Mouse (Mus musculus): Measurements from ENCODE around the gene Nav3. TPM values are rescaled to one million over a fixed set of nuclear protein-coding genes. Genes with fewer than 3 reads are reported as not detected.
"Not testable (repeated sequence)": the region's sequence is repeated elsewhere in the genome, so short reads cannot be mapped to it uniquely, and the experiment has no call there.

Gene Nav3
- total RNA-seq, 2 experiments from 2014 or later: 77.6 to 79.2 TPM

GRCm38 (mm10) chr10:110072355-110072754, 383.6 kb downstream of the Nav3 start:
- no peak overlapping the region for H3K27ac ChIP-seq
- DNase-seq (ENCODE audit: low spot score in 2 of 2): no peak

GRCm38 (mm10) chr10:110061166-110061565, 394.8 kb downstream of the Nav3 start:
- no peak for TF ChIP-seq CTCF (conservative IDR thresholded peaks at IDR 0.05)

More at GRCm38 (mm10) chr10:110072355-110072754, 383.6 kb downstream of the Nav3 start:
- TF ChIP-seq CTCF (conservative IDR thresholded peaks at IDR 0.05): no peak
- no peak overlapping the region for H3K4me3 ChIP-seq

DNA sequence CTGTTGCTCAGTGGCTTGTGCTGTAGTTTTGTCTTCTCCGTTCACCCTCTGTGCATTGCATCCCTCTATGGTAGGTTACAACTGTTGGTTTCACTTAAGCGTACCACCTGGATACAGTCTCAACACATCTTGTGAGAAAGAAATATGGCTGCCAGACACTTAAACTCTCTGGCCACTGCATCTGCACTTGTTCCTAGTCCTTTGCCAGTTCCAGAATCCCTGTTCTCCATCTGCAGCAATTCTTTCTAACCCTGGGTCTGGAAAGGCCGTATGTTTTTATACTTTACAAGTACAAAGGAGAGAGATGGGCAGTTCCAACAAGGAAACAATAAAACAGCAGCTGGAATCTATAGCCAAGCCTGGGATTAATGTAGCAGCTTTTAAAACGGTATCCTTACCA, 418.5 kb downstream of the Nav3 start:
- TF ChIP-seq CTCF (conservative IDR thresholded peaks at IDR 0.05): no peak
- no peak overlapping the region for H3K27ac ChIP-seq
- H3K4me3 ChIP-seq: no peak overlapping the region
- no peak for DNase-seq (ENCODE audit: low spot score in 2 of 2)

More at GRCm38 (mm10) chr10:110061166-110061565, 394.8 kb downstream of the Nav3 start:
- no peak overlapping the region for H3K4me3 ChIP-seq
- H3K27ac ChIP-seq: no peak overlapping the region
- DNase-seq (ENCODE audit: low spot score in 2 of 2): no peak

- H3K27ac ChIP-seq: no peak overlapping the region
- H3K4me3 ChIP-seq: no peak overlapping the region
- no peak for DNase-seq (ENCODE audit: low spot score in 2 of 2)
- no peak for TF ChIP-seq CTCF (conservative IDR thresholded peaks at IDR 0.05)
Observed at GRCm38 (mm10) chr10:110034582-110035099, 421.4 kb downstream of the Nav3 start.

- not testable (repeated sequence) for DNase-seq (ENCODE audit: low spot score in 2 of 2); H3K27ac ChIP-seq; H3K4me3 ChIP-seq
Observed at GRCm38 (mm10) chr10:110024897-110025296, 431.1 kb downstream of the Nav3 start.

DNA sequence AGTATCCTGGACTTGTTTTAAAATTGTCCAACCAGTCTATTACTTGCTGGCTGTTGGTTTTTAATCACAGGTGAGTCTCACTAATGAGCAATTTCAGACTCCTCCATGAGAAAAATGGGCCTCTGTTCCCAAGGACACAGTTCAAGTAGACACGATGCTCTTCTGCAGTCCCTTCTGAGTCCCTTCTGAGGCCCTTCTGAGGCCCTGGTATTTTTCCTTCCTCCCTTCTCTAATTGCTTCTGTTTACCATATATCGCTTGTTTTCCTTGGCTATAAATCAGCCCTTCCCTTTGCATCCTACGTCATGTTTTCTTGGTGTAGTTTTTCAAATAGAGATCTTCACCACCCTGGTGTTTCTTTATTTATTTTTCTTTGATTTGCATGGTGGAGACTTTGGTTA, 433.9 kb downstream of the Nav3 start:
- TF ChIP-seq CTCF (conservative IDR thresholded peaks at IDR 0.05): no peak
- no peak for DNase-seq (ENCODE audit: low spot score in 2 of 2)
- no peak overlapping the region for H3K27ac ChIP-seq
- H3K4me3 ChIP-seq: no peak overlapping the region

- no peak for TF ChIP-seq CTCF (conservative IDR thresholded peaks at IDR 0.05)
- Histone ChIP-seq H3K4me3 (no peak overlapping the region), H3K27ac (no peak overlapping the region)
- DNase-seq (ENCODE audit: low spot score in 2 of 2): no peak
Observed at GRCm38 (mm10) chr10:110019266-110019866, 436.6 kb downstream of the Nav3 start.

GRCm38 (mm10) chr10:110001328-110001727, 454.7 kb downstream of the Nav3 start:
- not testable (repeated sequence) for H3K4me3 ChIP-seq; DNase-seq (ENCODE audit: low spot score in 2 of 2); H3K27ac ChIP-seq

- no peak for DNase-seq (ENCODE audit: low spot score in 2 of 2)
- Histone ChIP-seq H3K4me3 (no peak overlapping the region), H3K27ac (no peak overlapping the region)
- TF ChIP-seq CTCF (conservative IDR thresholded peaks at IDR 0.05): no peak
Observed at GRCm38 (mm10) chr10:110000755-110001247, 455.2 kb downstream of the Nav3 start.

GRCm38 (mm10) chr10:109999904-110000303, 456.1 kb downstream of the Nav3 start:
- DNase-seq (ENCODE audit: low spot score in 2 of 2): no peak
- peak overlapping the region; percentile 28; the same call in 1 of the 2 replicates for H3K27ac ChIP-seq
- H3K4me3 ChIP-seq: no peak overlapping the region
- TF ChIP-seq CTCF (conservative IDR thresholded peaks at IDR 0.05): no peak

DNA sequence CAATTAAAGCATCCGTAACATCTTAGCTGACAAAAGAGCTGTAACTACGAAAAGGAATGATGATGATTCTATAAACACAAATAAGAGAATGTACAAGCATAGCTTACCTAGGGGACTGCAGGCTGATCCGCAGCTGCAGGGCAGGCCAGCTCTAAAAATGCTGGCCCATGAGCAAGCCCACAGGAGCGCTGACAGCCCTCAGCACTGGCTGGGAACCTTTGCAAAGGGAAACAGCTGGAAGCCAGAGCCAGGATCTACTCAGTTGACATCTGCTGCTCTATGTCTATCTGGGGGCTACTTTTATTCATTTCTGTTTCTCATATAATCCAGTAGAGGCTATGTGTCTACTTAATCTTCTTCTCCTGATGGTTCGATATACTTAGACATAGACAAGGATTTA, 461.7 kb downstream of the Nav3 start:
- TF ChIP-seq CTCF (conservative IDR thresholded peaks at IDR 0.05): no peak

DNA sequence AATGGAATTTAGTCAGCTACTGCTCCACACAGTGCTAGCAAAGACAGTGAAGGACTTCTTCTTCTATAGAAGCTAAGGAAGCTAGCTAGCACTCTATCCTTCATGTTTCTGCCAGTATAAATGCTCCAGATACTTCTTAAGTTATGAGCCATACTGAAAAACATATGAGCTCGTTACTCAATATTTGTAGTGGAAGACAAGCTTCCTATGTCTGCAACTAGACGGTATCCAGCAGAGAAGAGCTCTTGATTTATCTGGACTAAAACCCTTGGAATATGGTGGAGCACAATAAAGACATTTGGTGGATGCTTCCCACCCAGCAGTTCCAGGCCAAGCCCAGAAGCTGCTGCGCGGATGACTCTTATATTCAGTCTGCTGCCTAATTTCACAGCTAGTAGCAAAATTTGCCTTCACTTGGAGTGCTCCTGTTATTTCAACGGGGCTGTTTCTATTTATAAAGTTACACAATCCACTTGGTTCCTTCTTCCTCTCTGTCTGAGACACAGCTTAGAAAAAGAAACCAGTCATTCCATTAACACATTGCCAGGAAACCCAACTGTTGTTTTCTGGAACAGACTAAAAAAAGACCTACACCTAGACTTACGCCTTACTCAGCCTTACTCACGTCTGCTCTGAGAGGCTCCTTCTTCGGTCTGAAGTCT, 470.0 kb downstream of the Nav3 start:
- Histone ChIP-seq H3K27ac (peak overlapping the region; percentile 64), H3K4me3 (no peak overlapping the region)
- no peak for TF ChIP-seq CTCF (conservative IDR thresholded peaks at IDR 0.05)
- DNase-seq (ENCODE audit: low spot score in 2 of 2): peak in 1 of 2 experiments; percentile 60

More for the DNA sequence above, 461.7 kb downstream of the Nav3 start:
- DNase-seq (ENCODE audit: low spot score in 2 of 2): no peak
- no peak overlapping the region for H3K4me3 ChIP-seq
- peak overlapping the region; percentile 24; the same call in 1 of the 2 replicates for H3K27ac ChIP-seq

GRCm38 (mm10) chr10:109976351-109976750, 479.7 kb downstream of the Nav3 start:
- DNase-seq (ENCODE audit: low spot score in 2 of 2): no peak

More at GRCm38 (mm10) chr10:109976351-109976750, 479.7 kb downstream of the Nav3 start:
- Histone ChIP-seq H3K27ac (no peak overlapping the region), H3K4me3 (no peak overlapping the region)
- no peak for TF ChIP-seq CTCF (conservative IDR thresholded peaks at IDR 0.05)

Measured in layer of hippocampus, adult 2 months (tissue).